Mouse (Mus musculus) layer of hippocampus, adult 9-11 months (tissue): ENCODE measurements around the gene Frem2.

Experiments used
- DNase-seq: peaks from one replicate; pipeline ENCODE4 v3.0.0; 2022

The Frem2 gene

GRCm38 (mm10) chr3:53465330-53465729, 191.8 kb downstream of the Frem2 start:
- DNase-seq = peak; percentile 23

DNA sequence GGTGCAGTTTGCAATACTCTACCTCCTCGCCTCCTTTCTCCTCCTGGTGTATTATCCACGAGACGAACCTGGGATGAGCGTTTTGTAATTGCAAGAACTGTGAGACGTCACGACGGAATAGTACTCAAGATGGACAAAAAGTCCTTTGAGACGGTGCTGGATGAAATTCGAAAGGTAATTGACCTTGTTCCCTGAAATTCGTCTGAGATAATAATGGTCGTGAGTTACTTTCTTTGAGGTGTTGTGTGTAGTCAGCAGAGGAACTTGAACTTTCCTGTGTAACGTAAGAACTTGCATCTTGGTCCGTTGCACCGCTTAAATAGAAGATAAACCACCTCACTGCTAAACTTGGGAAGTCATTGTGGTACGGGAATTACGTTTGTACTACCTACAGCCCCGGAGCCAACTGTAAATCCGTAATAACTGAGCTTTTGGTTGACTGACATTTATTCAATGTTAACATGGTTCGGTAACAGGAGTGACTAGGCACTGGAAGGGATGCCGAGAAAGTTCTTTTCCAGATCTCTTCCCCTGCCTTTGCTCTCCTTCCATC, 192.9 kb downstream of the Frem2 start:
- no peak for DNase-seq
